Mouse (Mus musculus): ENCODE measurements around the gene Slc2a3.
"Not testable (repeated sequence)": the region's sequence is repeated elsewhere in the genome, so short reads cannot be mapped to it uniquely, and the experiment has no call there.

GRCm38 (mm10) chr6:122713116-122713515, 88.3 kb downstream of the Slc2a3 start:
- TF ChIP-seq CTCF (IDR thresholded peaks at IDR 0.05; ENCODE audit: borderline replicate concordance, insufficient read depth, low read depth, low read length); POLR2A (IDR thresholded peaks at IDR 0.05; ENCODE audit: borderline replicate concordance, insufficient read depth, low read length): not testable (repeated sequence)

Measured in cerebellum, adult 2 months (tissue).